Mouse (Mus musculus) thymus, adult 2 months (tissue): ENCODE results near the gene Pmepa1.

ENCODE experiments used
- CTCF ChIP-seq: fragments of 200-500 bp; IDR thresholded peaks from 2 replicates; pipeline ENCODE4 v1.5.1; 2012; ENCODE audit warnings: mild to moderate bottlenecking, control low read depth, low read length, moderate library complexity, borderline replicate concordance; ENCODE audit not compliant: control insufficient read depth, poor library complexity, insufficient read depth; ENCODE audit errors: extremely low read depth
- POLR2A ChIP-seq: fragments of 200-500 bp; IDR thresholded peaks from 2 replicates; pipeline ENCODE4 v1.6.1; 2012; ENCODE audit warnings: mild to moderate bottlenecking, low read length, control low read depth, moderate library complexity; ENCODE audit not compliant: control insufficient read depth, poor library complexity, insufficient read depth; ENCODE audit errors: extremely low read depth

DNA sequence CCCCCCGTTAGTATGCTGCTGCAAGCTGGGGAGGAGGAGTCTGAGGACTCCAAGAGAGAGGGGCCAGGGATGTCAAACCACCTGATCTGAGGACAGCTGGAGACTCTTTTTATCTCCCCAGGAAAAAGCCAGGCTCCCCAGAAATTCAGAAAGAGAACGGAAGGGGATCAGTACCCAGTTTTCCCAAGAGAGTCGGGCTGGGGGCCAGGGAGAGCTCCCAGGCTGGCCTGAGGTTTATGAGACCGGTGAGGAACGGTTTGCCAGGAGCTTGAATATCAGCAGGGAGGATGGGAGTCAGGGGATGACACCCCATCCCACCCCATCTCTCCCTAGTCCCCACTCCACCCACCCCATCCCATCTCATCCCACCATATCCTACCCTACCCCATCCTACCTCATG, 94.8 kb downstream of the Pmepa1 start:
- TF ChIP-seq CTCF: no peak
- TF ChIP-seq POLR2A: no peak
